Mouse (Mus musculus): ENCODE results near the gene Zswim3.

GRCm38 (mm10) chr2:164800252-164801004 lies 4.5 kb upstream of the Zswim3 start:
- no peak for TF ChIP-seq CTCF (IDR thresholded peaks at IDR 0.05; ENCODE audit: insufficient read depth, low read depth, low read length)
- TF ChIP-seq POLR2A (IDR thresholded peaks at IDR 0.05; ENCODE audit: insufficient read depth, low read depth, low read length): no peak
